Mouse (Mus musculus) embryonic facial prominence, embryonic 11.5 days (tissue): ENCODE measurements around the gene Gm960. TPM values are rescaled to one million over a fixed set of nuclear protein-coding genes. Genes with fewer than 3 reads are reported as not detected.

Experiments used
- ATAC-seq: fragments of 200-750 bp; cut with Nextera tagmentation; replicated peaks from 2 replicates; pipeline ENCODE4 v1.8.0; 2017; ENCODE audit warnings: low read depth; ENCODE audit not compliant: insufficient number of reproducible peaks, low FRiP score, low TSS enrichment
- DNase-seq: peaks from one replicate; pipeline ENCODE4 v3.0.0-alpha.2; 2015; ENCODE audit warnings: low spot score
- H3K27ac ChIP-seq: fragments of 300-500 bp; sonication (generic); replicated peaks from 2 replicates; pipeline ENCODE4 v1.5.1; 2014; ENCODE audit warnings: mild to moderate bottlenecking, low read depth, low read length, control low read depth
- H3K27me3 ChIP-seq: fragments of 300-500 bp; sonication (generic); 2 replicates; pipeline ENCODE4 v1.6.1; 2014; ENCODE audit warnings: mild to moderate bottlenecking, low read length, moderate library complexity, mixed read lengths; ENCODE audit not compliant: control insufficient read depth, insufficient read depth
- H3K36me3 ChIP-seq: fragments of 300-500 bp; sonication (generic); replicated peaks from 2 replicates; pipeline ENCODE4 v1.6.1; 2014; ENCODE audit warnings: low read depth, mild to moderate bottlenecking, low read length, moderate library complexity, mixed read lengths; ENCODE audit not compliant: control insufficient read depth, insufficient read depth
- H3K4me1 ChIP-seq: fragments of 300-500 bp; sonication (generic); 2 replicates; pipeline ENCODE4 v1.6.1; 2014; ENCODE audit warnings: low read length, mixed read lengths; ENCODE audit not compliant: control insufficient read depth, insufficient read depth
- H3K4me2 ChIP-seq: fragments of 300-500 bp; sonication (generic); 2 replicates; pipeline ENCODE4 v1.6.1; 2014; ENCODE audit warnings: low read depth, mild to moderate bottlenecking, control low read depth, low read length, moderate library complexity
- H3K4me3 ChIP-seq: fragments of 300-500 bp; sonication (generic); 2 replicates; pipeline ENCODE4 v1.5.1; 2014; ENCODE audit warnings: low read depth, low read length, control low read depth
- H3K9ac ChIP-seq: fragments of 300-500 bp; sonication (generic); replicated peaks from 2 replicates; pipeline ENCODE4 v1.6.1; 2014; ENCODE audit warnings: mild to moderate bottlenecking, control low read depth, low read length
- H3K9me3 ChIP-seq: fragments of 300-500 bp; sonication (generic); replicated peaks from 2 replicates; pipeline ENCODE4 v1.6.1; 2016; ENCODE audit warnings: mild to moderate bottlenecking, low read length, inconsistent platforms, mixed read lengths; ENCODE audit not compliant: control insufficient read depth
- WGBS: fragments of 180-500 bp; shearing (Covaris S2); extraction: QIAGEN DNeasy Blood & Tissue Kit; methylation state at CpG from one replicate; pipeline ENCODE4 v1.1.7; 2014; 5-methylcytosine and 5-hydroxymethylcytosine counted together
- polyA plus RNA-seq: library from polyadenylated mRNA; unstranded; fragments of >200 nt; fragmentation: Nextera tagmentation; extraction: Ambion mirVana; gene quantifications from 2 replicates; pipeline ENCODE4 v1.2.1, GENCODE M21; 2014

Gm960 gene
- polyA plus RNA-seq, 1 experiment from 2014 or later, result 4.4 TPM

- peak overlapping the region; percentile 97; the same call in 1 of the 2 replicates for H3K9ac ChIP-seq
- WGBS, result 86% methylated on average over 33 of the region's 33 CpGs
- H3K36me3 ChIP-seq, result peaks cover 2% of the 10 kb centered on the region
- H3K27ac ChIP-seq, result no peak overlapping the region
- DNase-seq, result no peak
- peaks cover 5% of the 10 kb centered on the region; the same call in 1 of the 2 replicates for H3K4me1 ChIP-seq
- H3K27me3 ChIP-seq, result no peaks in the 10 kb centered on the region
- no peak for ATAC-seq
- peak overlapping the region; percentile 91 for H3K4me3 ChIP-seq
- peak overlapping the region; percentile 84 for H3K4me2 ChIP-seq
- no peaks in the 10 kb centered on the region for H3K9me3 ChIP-seq
Measured at GRCm38 (mm10) chr19:4613464-4614304, 84.8 kb downstream of the Gm960 start.

- no peak overlapping the region for H3K4me2 ChIP-seq
- H3K27ac ChIP-seq, result no peak overlapping the region
- no peak for ATAC-seq
- peaks cover 5% of the 10 kb centered on the region; the same call in 1 of the 2 replicates for H3K4me1 ChIP-seq
- H3K27me3 ChIP-seq, result no peaks in the 10 kb centered on the region
- no peak for DNase-seq
- no peak overlapping the region for H3K4me3 ChIP-seq
- H3K36me3 ChIP-seq, result peaks cover 2% of the 10 kb centered on the region
- no peak overlapping the region for H3K9ac ChIP-seq
- 88% methylated on average over 19 of the region's 19 CpGs for WGBS
- no peaks in the 10 kb centered on the region for H3K9me3 ChIP-seq
Measured at GRCm38 (mm10) chr19:4612181-4612961, 86.1 kb downstream of the Gm960 start.

GRCm38 (mm10) chr19:4610109-4610508, 88.4 kb downstream of the Gm960 start:
- Histone ChIP-seq H3K4me1 (peaks cover 5% of the 10 kb centered on the region; the same call in 1 of the 2 replicates), H3K27me3 (no peaks in the 10 kb centered on the region), H3K9ac (no peak overlapping the region), H3K9me3 (no peaks in the 10 kb centered on the region), H3K4me2 (no peak overlapping the region), H3K27ac (no peak overlapping the region), H3K4me3 (no peak overlapping the region), H3K36me3 (peaks cover 2% of the 10 kb centered on the region; the same call in 1 of the 2 replicates)
- no peak for DNase-seq
- ATAC-seq, result no peak
- 71% methylated on average over 4 of the region's 4 CpGs for WGBS

DNA sequence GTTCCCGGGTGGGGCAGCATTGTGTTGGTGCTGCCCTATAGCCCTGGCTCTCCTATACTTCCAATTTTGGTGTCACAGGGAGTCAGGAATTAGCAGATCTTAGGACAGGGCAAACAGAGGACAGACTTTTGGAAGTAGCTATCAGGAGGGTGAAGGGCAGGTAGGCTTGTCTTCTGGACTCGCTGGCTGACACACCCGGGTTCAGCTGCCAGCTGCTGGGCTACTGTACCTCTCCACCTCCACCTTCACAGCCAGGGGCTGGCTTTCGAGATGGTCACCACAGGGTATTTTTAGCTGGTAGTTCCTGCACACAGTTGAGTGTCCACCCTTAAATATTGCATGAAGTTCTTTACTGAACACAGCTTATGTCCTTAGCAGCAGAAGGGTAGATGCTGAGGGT, 90.0 kb downstream of the Gm960 start:
- Histone ChIP-seq H3K9ac (no peak overlapping the region), H3K4me2 (no peak overlapping the region), H3K4me3 (no peak overlapping the region), H3K9me3 (no peaks in the 10 kb centered on the region), H3K4me1 (0 out of 2 replicates have a peak, but pooled peaks cover under 1% of the 10 kb centered on the region), H3K36me3 (peaks cover 2% of the 10 kb centered on the region; the same call in 1 of the 2 replicates), H3K27ac (no peak overlapping the region), H3K27me3 (no peaks in the 10 kb centered on the region)
- ATAC-seq (no peak), DNase-seq (no peak)
- 91% methylated on average over 4 of the region's 4 CpGs for WGBS

DNA sequence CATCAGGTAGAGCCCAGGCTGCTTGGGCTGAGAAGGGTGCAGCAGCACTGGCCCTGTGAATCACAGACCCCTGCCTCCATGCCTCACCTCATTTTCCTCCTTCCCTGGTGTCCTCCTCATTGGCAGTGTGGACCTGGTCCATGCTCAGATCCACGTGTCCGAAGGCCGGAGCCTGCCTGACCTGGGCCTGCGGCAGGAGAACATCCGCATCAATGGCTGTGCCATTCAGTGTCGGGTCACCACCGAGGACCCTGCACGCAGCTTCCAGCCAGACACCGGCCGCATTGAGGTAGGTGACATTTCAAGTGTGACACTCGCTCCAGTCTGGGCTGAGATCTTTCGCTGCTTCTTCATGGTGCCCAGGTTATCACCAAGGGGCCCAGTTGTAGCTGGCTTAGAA, 91.1 kb downstream of the Gm960 start:
- Histone ChIP-seq H3K27ac (no peak overlapping the region), H3K27me3 (no peaks in the 10 kb centered on the region), H3K9ac (no peak overlapping the region), H3K4me1 (no peaks in the 10 kb centered on the region), H3K36me3 (0 out of 2 replicates have a peak, but pooled peaks cover 2% of the 10 kb centered on the region), H3K4me2 (no peak overlapping the region), H3K4me3 (no peak overlapping the region), H3K9me3 (no peaks in the 10 kb centered on the region)
- no peak for ATAC-seq
- WGBS, result 90% methylated on average over 12 of the region's 12 CpGs
- no peak for DNase-seq

DNA sequence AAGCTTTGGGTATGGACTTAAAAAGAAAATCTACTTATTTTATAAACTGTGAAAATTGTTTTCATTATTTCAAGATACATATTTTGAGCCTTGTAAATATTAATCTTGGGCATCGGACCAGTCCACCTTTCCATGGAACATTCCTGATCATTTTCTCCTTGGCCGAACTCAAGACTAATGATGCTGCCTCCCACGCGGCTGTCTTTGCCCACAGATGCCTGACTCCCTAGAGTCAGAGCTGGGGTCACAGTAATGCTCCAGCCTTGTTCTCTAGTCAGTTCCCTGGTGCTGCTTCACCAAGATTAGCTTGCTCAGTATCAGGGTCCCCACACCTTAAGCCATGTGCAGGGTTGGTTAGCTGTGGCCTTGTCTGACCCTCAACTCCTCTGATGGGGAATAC, 92.8 kb downstream of the Gm960 start:
- ATAC-seq (no peak), DNase-seq (no peak)
- Histone ChIP-seq H3K36me3 (no peaks in the 10 kb centered on the region), H3K27ac (no peak overlapping the region), H3K4me2 (no peak overlapping the region), H3K9me3 (no peaks in the 10 kb centered on the region), H3K27me3 (no peaks in the 10 kb centered on the region), H3K4me1 (no peaks in the 10 kb centered on the region), H3K9ac (no peak overlapping the region), H3K4me3 (no peak overlapping the region)
- WGBS, result 85% methylated on average over 4 of the region's 4 CpGs

GRCm38 (mm10) chr19:4603801-4604723, 94.4 kb downstream of the Gm960 start:
- H3K27ac ChIP-seq, result no peak overlapping the region
- DNase-seq (peak; percentile 71), ATAC-seq (peak; percentile 45; the same call in 1 of the 2 replicates)
- 37% methylated on average over 24 of the region's 24 CpGs for WGBS
- H3K36me3 ChIP-seq, result no peaks in the 10 kb centered on the region
- H3K4me2 ChIP-seq, result no peak overlapping the region
- no peak overlapping the region for H3K4me3 ChIP-seq
- no peaks in the 10 kb centered on the region for H3K9me3 ChIP-seq
- no peaks in the 10 kb centered on the region for H3K27me3 ChIP-seq
- H3K9ac ChIP-seq, result no peak overlapping the region
- H3K4me1 ChIP-seq, result no peaks in the 10 kb centered on the region
